Mouse (Mus musculus) yolk sac, embryonic 10.5 days (tissue): ENCODE results near the gene Ncoa5.

ENCODE experiments used
- DNase-seq: peaks from one replicate; pipeline ENCODE4 v3.0.0-alpha.2; 2017; ENCODE audit warnings: low spot score

Ncoa5 gene

GRCm38 (mm10) chr2:165034131-165035057 is at the start of gene Ncoa5:
Gene Ncoa5, minus strand, starts transcription at chr2:165034867.
- peak; percentile 97 for DNase-seq

- no peak for DNase-seq
Measured at GRCm38 (mm10) chr2:165081257-165081656, 46.6 kb upstream of the Ncoa5 start.

DNA sequence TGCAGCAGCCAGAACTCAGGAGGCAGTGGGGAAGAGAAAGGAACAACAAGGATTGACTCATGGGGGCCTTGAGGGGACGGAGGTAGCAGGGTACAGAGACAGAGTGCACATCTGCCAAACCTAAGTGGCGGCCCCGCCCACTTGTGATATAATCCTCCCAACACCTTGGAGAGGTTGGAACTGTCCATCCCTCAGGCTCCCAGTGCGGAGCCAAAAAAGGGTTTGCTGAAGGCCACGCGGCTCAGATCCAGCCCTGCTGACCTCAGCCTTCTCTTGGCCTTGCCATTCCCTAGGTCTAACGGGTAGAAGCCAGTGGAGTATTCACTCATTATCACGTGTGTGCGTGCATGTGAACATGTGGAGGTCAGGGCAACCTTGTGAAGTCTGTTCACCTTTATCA is 46.0 kb upstream of the Ncoa5 start:
- no peak for DNase-seq

- DNase-seq: no peak
Measured at GRCm38 (mm10) chr2:165078605-165079004, 43.9 kb upstream of the Ncoa5 start.

GRCm38 (mm10) chr2:165078045-165078444 is 43.4 kb upstream of the Ncoa5 start:
- no peak for DNase-seq

- no peak for DNase-seq
Measured at GRCm38 (mm10) chr2:165077055-165077454, 42.4 kb upstream of the Ncoa5 start.

- DNase-seq: peak; percentile 48
Measured at GRCm38 (mm10) chr2:165074937-165075336, 40.3 kb upstream of the Ncoa5 start.

DNA sequence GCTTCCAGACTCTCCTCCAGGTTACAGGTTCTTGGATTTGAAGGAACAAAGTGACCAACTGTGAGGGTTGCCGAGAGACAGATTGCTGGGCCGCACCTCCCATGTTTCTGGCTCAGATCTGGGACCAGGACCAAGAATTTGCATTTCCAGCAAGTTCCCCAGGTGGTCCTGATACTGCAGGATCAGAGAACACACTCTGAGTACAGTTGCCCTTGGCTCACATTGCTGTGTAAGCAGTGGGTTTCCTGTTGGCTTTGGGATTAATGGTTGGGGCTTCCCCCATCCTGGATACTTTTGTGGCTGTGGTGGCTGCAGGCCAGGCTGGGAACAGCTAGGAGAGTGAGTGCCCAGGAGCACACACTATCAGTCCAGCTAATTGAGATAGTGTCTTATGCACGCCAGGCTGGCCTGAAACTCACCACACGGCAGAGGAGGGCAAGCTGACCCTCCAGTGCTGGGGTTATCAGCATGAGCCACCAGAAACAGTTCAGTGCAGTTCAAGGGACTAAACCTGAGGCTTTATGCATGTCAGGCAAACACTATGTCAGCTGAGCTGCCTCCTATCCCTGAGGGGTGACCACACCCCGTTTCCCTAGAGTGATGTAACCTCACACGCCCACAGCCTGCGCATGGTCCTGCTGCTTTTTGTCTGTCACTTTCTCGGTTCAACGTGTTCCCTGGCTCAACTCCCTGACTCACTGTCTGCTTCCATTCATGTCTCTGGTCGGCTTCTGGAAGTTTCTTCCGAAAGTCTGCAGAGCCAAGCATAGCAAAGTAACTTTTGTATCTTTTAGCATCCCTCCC is 39.6 kb upstream of the Ncoa5 start:
- DNase-seq: no peak

DNA sequence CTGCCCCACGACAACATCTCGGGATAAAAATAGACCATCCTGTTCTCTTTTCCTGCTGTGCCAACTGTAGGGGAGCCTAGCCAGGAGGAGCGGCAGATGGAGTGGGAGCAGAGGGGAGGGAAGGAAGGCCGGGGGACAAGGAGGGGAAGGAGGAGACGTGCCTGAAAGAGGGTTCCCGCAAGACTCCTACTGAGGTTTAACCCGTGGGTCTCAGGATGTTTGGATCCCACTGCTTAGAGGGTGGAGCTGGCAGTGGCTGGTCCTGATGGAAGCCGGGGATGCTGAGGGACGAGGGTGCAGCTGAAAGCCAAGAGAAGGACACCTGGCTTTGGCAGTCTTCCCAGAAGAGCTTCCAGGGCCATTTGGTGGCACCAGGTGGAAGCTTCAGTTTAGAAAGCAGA is 38.7 kb upstream of the Ncoa5 start:
- no peak for DNase-seq

DNA sequence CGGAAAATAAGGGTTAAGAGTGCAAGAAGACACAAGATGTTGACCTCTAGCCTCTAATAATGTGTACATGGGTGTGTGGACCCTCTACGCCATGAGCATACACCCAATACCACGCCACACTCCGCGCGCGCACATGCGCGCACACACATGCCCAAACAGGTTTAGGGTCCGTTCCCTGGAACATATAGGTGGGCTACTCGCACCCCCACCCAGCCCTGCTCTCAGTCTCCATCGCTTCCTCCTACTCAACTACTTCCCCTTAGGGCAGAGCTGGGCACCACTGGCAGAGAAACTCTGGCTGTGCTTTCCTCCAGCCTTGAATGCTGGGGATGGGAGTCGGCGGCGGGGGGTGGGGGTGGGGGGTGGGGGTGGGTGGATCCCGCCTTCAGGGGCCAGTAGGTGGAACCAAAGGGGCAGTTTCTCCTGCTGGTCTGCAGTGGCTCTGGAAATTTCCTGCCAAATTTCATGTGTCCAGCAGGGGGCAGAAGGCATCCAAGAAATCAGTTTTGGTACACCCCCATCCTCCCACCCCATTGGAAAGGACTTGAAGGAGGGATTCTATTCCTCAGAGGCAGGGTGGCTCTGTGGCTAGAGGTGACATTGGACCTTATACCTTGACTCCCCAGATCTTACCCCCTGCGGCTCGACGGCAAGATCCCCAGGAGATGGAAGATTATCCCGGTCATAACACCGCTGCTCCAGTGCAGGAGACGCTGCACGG is 35.6 kb upstream of the Ncoa5 start:
- peak; percentile 42 for DNase-seq

DNA sequence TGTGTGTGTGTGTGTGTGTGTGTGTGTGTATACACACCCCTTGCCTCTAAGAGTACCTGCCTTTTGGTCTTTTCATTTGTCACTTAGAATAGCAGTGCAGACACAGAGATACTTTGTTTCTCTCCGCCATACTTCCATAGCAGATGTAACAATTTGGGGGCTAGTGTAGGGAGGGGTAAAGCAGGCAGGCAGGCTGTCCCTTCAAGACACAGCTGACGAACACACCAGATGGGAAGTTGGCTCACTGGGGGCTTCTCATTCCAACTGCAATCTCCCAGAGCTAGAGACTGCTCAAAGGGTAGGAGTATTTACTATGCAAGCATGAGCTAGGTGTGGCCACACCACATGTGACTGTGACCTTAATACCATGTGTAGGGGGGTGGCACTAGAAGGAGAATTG is 34.1 kb upstream of the Ncoa5 start:
- DNase-seq: no peak

DNA sequence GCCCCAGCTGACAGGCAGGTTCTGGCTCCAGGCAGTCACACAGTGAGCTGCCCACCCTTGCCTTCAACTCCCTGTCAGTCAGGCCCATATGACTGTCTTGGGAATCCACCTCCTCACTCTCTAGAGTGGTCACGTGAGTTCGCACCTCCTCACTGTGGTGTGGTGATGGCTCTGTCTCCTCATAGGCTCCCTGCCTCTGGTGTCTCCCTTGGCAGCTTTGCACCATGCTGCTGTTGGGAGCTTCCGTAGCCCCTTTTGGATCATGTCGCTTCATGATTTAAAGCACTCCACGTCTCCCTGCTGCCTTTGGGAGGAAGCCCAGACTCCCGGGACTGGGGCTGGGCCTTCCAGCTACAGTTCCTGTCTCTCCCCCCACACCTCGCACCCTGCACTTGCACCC is 29.8 kb upstream of the Ncoa5 start:
- DNase-seq: no peak

GRCm38 (mm10) chr2:165061638-165062433 is 27.2 kb upstream of the Ncoa5 start:
- DNase-seq: peak; percentile 22

GRCm38 (mm10) chr2:165059961-165060360 is 25.3 kb upstream of the Ncoa5 start:
- no peak for DNase-seq

DNA sequence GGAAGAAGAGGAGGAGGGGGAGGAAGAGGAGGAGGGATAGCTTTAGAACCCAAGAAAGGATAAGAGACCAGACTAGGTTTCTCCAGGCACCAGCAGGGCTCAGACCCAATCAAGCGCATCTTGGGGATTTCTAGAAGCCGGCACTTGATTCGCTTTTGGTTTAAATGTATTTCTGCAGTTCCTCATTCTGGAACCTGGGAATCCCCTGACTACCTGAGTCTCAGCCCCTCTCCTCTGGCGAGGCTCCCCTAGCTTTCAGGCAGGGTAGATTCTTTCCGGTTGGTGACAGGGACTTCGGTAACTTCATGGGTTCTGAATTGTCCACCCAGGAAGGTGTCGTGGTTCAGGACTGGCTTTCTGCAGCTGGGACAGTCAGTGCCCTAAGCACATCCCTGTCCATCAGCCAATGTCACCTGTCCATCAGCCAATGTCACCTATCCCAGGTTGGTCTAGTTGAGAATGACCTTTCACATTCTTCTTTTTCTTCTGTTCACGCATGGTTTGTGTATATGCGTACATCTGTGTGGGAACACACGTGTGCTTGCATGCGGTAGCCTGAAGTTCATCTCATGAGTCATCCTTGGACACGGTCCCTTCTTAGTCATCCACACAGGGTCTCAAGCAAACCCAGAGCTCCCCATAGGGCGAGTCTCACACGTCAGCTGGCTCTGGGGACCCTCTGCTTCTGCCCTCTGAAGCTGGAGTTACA is 21.9 kb upstream of the Ncoa5 start:
- DNase-seq: no peak

- peak; percentile 25 for DNase-seq
Measured at GRCm38 (mm10) chr2:165055905-165056304, 21.2 kb upstream of the Ncoa5 start.

GRCm38 (mm10) chr2:165054888-165055852 is 20.5 kb upstream of the Ncoa5 start, which contains the start of gene Cd40:
Gene Cd40, plus strand, starts transcription at chr2:165055627.
- peak; percentile 63 for DNase-seq

- DNase-seq: no peak
Measured at GRCm38 (mm10) chr2:165051566-165051965, 16.9 kb upstream of the Ncoa5 start.

GRCm38 (mm10) chr2:165050826-165051548 is 16.3 kb upstream of the Ncoa5 start:
- no peak for DNase-seq
